Mouse (Mus musculus) heart, postnatal 0 days (tissue): ENCODE measurements around the gene Foxn3.

ENCODE experiments used
- CTCF ChIP-seq: IDR thresholded peaks from 2 replicates; pipeline ENCODE4 v1.5.1; 2016; ENCODE audit warnings: antibody characterized with exemption, control low read depth, low read depth
- EP300 ChIP-seq: IDR thresholded peaks from 2 replicates; pipeline ENCODE4 v1.6.1; 2016; ENCODE audit warnings: antibody characterized with exemption, low read depth

GRCm38 (mm10) chr12:99528958-99529357 is 34.4 kb downstream of the Foxn3 start:
- no peak for TF ChIP-seq CTCF
- TF ChIP-seq EP300: no peak
